Mouse (Mus musculus) thymus, postnatal 10 days (tissue): ENCODE measurements around the gene Pik3c2g.

Source experiments
- DNase-seq, 2 experiments: peaks; one replicate each; pipeline ENCODE4 v3.0.0; 2021; ENCODE audit warnings: low spot score in 2 of 2

Gene Pik3c2g

DNA sequence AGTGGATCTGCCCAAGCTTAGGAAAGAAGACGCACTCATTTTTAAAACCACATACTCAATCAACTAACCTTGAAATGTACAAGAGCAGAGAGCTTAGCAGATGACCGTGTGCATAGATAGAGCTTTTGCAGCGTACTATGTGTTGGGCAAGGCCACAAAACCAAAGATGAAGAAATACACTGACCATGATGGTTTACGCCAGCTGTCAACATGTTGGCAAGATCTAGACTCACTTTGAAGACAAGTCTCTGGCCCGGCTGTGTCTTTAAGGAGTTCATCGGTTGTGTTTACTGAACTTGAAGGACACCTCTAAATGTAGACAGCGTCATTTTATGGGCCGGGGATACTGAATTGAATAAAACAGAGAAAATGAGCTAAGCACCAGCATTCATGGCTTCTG is 254.3 kb downstream of the Pik3c2g start:
- DNase-seq, result no peak

DNA sequence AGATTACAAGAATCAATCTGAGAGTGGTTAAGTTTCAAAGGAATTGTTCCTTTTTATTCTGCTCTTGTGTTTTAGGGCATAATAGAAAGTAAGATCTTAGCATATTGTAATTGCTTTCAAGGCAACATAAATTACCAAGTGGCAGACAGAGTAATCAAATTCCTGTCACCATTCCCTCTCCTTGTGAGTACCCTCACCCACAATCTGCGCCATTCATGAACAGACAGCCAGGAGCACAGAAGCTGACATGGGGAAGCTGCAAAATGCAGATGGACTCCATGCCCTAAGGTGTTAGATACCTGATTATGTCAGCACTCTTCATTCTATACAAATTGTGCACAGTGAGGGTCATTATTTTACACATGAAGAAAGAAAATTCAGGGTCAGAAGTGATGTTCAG is 255.6 kb downstream of the Pik3c2g start:
- DNase-seq, result no peak

DNA sequence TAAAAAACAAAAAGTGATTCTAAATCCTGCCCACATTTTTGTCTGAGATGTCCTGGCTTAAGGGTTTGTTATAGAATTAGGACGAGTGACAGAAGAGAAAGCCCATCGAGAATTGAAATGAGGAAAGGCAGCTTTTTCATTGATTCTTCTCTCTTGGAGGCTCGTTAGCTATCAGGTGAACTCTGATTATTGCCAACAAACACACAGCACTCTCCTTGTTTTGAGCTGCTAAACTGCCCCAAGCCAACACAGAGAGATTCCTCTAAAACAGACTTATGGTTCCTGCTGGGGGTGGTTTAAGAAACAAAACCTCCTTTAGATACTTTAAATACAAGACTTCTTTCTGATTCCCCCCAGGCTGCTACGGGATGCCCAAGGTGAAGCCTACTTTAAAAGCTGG is 256.5 kb downstream of the Pik3c2g start:
- no peak for DNase-seq

DNA sequence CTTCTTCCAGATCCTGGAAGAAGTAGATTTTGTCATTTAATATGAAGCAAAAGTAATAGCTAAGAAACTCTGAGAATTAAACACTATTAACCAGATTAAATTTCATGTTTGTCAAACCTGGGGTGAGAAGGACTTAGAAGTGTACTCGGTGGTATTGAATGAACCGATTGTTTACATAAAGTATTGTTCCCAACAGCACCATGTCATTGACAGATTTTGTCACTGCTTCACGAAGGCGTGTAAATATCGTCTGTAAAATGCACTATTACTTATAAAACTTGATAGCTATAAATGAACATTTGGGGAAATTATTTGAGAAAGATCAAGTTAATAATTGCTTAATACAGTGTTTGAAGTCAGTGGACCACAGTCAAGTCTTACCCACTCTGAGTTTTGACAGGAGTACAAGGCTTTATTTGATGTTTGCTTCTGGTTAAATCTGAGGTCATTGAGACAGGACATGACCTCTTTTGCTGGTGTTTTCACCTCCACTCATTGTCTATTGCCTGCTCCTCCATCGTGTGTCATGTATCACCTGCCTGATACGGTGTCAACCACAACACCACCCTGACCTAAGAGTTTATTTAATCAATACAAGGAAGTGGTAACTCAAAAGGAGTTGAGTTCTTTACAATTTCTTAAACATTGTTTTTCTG is 260.0 kb downstream of the Pik3c2g start:
- DNase-seq, result no peak

DNA sequence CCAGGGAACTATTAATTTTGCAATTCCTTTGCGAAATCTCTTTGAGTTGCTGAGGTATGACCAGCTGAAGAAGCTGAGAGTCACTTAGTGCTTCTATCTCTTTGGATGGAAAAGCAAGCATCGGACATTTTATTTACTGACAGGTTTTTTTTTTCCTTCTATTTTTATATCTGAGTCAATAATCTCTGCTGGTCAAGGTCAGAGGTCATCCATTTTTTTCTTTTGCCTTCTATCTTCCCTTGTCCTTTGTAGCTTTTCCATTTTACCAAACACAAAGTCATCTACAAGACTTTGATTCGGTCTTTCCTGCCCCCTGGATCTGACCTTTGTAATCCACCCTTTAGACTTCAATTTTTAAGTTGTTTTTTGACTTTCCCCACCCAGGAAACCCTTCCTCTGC is 262.9 kb downstream of the Pik3c2g start:
- DNase-seq, result no peak

DNA sequence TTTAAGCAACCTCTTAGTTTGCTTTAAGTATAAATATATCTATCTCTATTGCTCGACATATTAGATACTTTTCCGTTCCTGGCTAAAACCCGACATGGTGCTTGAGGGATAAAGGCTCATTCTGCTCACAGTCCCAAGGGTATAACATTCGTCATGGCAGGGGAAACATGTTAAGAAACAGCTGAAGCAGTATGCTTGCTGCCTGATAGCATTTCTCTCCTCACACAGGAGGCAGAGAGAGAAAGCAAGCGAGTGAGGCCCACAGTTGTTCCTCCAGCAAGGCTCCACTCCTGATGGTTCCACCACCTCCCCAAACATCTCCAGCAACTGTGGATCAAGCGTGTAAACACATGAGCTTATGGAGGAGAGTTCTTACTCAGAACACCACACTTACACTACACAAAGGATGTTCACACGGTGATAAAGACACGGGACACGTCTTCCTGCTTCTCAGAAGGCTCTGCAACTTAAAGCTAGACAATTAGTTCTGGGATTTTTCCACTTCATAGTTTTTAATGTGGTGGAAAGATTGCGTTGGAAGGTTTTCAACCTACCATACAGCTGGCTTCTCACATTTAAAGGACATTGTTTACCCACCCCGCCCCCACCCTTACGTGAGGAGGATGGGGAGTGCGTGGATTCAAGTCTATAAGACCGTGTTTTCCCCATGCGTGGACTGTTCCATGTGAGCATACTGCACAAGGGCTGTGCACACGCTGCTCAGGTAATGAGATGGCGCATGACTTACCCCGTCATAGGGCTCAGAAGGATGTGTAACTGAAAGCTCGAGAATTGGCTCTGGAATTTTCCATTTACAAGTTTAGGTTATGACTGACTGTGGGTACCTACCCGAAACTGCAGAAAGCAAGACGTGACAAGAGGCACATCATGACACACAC is 264.9 kb downstream of the Pik3c2g start:
- DNase-seq, result no peak

DNA sequence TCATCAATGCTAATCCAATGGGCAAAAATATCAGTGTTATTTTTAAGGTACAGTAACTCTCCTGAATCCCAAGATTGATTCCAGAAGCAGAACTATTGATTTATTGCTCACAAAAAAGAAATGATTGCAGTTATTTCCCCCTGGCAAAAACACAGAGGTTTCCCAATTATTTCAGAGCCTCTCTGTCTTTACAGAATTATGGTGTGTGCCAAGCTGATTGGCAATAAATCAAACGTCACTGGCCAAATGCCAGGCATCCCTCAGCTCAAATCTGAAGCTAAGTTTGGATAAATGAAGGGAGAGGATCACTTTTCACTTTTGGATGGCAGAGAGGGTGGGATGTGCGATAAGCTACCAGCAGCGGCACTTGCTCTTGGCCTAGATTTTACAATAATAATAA is 265.8 kb downstream of the Pik3c2g start:
- DNase-seq, result no peak

DNA sequence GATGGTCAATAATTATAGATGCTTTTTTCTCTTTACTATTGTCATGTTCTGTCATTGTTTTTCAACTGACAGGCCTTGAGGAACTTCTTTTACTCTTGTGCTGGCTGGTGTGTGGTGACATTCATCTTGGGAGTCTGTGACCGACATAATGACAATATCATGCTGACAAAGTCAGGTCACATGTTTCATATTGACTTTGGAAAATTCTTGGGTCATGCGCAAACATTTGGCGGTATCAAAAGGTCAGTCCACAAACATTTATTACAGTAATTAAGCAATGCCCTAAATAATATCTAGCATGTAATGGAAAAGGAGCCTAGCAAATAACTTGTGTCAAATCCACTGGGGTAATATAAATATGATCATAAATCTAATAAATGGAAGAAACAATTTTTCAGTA is 273.1 kb downstream of the Pik3c2g start:
- no peak for DNase-seq

DNA sequence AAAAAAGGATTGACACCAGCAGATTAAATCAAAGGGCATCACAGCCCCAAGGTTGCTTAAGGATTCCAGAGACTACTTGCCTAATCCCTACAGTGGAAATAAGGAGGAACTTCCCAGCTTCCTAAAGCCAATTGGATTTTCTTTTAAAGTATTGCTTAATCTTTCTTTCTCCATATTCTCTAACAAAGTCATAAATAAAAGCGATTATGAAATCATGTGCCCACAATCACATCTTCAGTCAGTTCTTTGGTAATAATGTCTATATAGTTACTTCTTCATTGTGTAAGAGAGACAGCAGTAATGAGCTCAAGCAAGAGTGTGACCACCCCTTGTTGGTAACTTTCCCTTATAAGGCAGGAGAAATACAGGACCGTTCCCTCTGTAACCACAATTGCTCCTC is 274.5 kb downstream of the Pik3c2g start:
- no peak for DNase-seq

DNA sequence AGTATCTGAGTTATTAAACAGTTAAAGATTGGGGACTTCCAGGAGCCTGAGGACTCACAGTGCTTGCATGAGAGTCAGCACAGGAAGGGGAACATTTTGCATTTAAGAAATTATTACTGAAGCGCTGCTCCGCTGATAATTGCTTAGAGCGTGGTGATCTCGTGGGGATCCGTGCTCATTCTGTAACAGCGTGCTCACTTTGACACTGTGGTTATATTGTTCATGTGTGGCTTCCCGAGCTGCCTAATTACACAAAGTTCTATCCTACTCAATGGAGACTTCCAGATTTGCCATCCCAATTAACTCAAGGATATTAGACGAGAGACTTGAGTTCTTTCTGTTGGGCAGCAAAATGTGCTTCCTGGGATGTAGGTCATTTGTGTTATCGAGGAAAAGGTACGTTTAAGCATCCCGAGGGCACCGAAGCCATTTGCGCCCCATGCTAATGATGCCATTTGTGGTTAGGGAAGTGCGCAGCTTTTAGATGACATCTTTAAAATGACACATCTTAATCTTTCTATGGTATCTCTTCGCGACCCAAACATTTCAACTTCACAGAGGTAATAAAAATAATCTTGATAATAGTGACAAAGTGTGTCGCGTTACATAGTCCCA is 278.1 kb downstream of the Pik3c2g start:
- no peak for DNase-seq

DNA sequence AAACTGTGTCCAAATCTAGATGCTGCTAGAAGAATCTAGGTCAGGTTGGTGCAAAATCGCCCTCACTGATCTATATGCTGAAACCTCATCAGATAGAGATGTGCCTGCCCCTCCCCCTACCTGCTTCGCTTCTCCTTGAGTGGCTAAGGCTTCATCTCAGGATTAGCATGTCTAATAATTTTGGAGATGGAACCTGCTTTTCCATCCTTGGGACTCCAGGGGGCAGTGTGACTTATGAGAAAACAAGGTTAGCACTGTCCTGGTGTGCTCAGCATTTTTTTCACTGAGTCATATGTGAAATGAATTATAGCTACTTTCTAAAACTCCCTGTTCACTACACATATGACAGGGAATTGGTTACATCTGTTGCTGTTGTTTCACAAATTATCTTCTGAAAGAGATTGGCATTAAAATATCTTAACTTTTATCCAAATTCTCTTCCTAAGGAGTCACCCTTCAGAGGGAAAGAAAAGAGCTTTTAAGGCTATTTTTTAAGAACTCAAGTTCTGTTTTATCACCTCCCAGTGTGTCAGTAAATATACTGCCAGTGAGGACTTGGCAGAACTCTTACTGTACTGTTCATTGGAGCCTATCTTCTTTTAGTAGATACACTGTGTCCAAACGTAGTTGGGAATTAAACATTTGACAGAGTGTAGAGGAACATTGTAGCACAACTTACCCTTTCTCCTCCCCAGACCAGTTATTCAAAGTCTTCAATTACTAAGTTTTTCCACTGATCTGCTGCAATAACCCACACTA is 287.6 kb downstream of the Pik3c2g start:
- no peak for DNase-seq

DNA sequence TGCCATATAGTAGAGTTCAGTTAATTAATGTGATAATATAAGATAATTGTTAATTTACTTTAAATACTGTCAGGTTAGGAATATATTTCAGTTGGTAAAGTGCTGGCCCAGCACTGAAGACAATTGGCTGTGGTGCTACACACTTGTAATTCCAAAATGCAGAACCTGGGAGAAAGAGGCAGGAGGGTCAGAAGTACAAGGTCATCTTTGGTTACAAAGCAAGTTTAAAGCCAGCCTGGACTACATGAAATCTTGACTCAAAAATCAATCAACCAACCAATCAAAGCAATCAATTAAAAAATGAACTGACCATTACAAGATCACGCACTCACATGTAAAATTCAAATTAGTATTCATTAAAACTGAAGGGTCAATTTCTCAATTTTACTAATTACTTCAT is 289.7 kb downstream of the Pik3c2g start:
- no peak for DNase-seq

DNA sequence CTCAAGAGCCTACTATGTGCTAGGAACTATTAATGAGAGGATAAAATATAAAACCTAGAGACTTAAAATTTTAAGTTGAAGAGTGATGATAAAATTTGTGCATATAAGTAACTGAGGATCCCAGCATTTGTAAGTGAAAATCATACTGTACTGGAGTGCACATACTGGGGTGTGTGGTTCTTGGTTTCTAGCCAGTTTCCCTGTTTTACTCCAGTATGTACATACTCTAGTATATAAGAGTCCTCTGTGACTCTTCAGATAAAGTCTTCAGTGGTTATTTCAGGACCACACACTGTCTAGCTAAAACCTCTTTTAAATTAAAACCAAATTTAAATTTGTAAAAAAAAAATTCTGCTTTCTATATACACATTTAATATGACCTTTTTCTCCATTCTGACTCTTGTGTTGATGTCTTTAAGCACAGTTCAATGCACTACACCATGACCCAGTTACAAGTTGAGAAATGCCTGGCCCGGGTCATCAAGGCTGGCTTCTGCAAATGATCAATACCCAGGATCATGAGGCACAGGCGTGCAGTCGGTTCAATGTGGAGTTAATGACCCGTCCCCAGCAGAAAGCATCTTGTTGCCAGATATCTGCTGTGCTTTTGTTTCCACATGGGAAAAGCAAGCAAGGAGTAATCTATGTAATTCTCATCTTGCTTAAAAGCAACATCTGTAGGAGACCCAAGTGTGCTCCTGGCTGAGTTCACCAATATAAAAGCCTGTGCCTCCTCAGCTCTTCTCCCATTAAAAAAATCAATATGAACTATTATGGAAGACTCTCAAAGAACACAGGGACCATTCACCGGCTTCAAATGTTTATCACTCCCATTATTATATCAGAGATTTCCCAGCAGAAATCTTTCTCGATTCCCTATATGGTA is 290.7 kb downstream of the Pik3c2g start:
- no peak for DNase-seq

DNA sequence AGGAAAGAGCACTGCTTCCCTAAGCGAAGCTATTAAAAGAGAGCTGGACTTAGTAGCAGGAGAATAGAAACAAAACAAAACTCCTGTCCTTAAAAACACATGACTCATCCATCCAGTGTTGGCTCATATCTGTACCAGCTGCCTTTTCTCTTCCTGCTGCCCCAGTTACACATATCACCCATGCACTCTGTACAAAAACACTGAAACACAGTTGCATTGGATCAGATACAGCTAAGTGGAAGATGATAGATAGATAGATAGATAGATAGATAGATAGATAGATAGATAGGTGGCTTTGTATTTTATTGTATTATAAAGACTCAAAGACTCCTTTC is 291.3 kb downstream of the Pik3c2g start:
- no peak for DNase-seq

DNA sequence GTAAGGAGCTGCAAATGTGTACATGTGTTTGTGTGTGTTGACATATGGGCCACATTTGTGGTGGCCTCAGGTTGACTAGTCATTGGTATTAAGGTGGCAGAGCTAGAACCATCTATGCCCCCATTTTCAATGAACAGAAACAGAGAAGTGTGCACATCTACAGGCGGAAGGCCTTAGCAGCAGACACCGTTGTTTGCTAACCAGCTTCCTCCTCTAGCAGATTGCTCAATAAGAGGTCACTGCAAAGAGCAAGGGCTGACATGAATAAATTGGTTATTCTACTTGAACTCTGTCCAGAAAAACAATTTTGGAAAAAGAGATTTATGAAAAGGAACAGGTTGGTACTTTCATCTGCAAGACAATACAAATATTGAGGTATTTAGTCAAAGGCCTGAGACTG is 295.1 kb downstream of the Pik3c2g start:
- no peak for DNase-seq

DNA sequence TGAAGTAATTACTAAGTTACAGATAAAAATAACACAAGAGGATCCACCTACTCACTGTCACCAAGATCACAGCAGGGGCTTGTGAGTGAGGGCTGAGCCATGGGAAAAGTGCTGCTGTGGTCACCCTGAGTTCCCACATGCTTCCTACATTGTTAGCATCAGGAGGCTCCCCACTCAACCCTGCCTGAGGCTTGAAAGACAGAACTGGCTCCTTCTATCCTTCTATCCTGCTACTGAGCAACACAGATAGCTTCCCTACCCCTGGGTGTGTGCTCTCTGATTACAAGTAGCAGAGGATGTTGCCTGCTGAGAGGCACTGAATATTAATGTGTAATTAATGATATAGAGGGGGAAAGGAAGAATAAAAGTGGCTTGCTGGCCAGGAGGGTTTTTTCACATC is 300.2 kb downstream of the Pik3c2g start:
- DNase-seq, result no peak

DNA sequence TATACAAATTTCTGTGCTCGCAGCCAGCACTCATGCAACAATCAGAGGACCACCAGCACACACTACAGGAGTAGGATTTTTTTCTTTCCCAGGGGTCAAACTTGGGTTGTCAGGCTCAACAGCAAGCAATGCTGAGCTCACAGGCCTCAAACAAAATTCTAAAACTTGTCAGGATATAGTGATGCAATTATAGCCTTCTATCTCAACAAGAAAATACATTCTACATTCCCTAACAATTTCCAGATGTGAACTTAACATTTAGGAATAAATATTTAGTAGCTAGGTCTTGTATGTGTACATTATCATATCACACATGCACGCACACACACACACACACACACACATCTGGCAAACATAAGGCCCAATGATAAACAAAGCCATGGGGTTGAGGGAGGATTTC is 308.6 kb downstream of the Pik3c2g start:
- no peak for DNase-seq

DNA sequence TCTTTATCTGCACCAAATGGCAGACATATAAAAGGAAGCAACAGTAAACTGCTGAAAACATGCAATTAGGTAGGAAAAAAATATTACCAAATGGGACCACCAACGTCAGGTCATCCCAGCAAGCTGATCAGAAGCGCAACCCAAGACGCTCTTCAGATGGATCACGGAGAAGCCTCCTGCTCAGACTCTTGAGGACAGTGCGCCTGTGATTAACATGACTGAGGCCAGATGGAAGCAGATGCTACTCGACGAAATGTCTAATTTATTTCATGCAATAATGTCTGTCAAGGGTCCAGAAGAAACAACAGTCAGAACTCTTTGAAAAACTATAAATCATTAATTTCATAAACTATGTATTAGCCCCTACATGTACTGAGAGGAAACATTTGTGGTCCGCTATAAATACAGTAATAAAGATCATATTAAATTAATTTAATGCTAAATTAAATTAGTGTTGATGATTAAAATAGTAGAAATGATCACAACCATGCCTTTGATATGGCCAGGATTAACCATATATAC is 312.7 kb downstream of the Pik3c2g start:
- DNase-seq, result no peak

DNA sequence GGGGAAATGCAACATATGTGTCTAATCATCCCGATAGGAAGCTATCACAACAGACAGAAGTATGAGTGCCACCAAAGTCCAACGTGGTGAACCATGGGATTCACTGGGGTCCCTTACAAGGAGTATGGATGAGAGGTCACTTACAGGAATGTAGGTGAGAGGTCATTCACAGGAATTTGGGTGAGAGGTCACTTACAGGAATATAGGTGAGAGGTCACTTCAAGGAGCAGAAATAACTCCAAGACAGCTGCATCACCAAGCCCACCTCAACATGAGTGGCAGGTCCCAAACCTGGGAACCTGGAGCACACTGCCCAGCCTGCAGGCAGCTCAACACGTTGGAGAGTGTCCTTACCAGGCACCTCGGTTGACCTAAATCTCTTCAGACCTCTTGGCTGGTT is 314.8 kb downstream of the Pik3c2g start:
- no peak for DNase-seq

DNA sequence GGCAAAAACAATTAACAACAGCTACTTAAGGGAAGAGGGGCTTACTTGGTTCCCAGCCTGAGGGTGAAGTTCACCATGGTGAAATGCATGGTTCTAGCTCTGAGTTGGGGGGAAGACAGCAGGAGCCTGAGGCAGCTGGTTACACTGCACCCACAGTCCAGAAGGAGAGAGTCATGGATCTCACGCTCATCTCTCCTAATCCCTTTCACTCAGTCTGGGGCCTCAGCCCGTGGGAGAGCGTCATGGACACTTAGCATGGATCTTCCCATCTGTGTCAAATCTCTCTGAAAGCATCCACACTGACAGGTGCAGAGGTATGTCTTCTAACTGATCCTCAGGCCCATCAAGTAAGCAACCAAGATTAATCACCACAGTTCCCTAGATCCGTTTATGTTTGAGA is 320.1 kb downstream of the Pik3c2g start:
- DNase-seq, result no peak

DNA sequence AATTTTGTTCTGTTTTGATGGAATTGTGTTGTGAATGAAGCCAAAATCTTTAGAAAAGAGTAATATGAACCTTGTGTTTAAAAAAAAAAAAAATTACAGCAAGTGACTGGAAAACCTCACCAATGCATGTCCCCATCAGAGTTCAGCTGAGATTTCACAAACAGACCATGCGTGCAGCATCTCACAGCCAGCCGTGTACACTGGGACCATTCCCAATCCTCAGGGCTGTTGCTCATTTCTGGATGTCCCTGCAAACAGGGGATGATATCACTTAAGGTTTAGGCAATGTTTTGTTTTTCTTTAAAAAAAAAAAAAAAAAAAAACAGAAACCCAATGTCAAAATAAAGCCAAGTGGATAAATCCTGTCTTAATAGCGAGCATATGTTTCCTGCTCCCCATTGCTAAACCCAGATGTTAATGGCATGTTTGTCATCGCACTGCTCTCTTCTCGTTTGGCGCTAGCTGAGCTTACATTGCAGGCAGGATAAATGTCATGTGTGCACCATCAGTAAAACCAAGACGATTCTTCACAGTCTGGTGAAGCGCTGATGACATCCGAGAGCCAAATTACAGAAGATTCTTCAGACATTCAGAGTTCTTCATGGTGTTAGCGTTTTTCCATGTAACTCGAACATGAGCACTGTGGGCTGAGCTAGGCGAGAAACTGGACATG is 322.1 kb downstream of the Pik3c2g start:
- DNase-seq, result no peak
